Mouse (Mus musculus) retina, postnatal 7 days (tissue): Measurements from ENCODE around the gene Pcgf6.
"Not testable (repeated sequence)": the region's sequence is repeated elsewhere in the genome, so short reads cannot be mapped to it uniquely, and the experiment has no call there.

Experiments
- DNase-seq: peaks from one replicate; pipeline ENCODE4 v3.0.0-alpha.2; 2012; ENCODE audit warnings: low read depth, low spot score

Pcgf6 gene

GRCm38 (mm10) chr19:47026513-47026912, 24.2 kb downstream of the Pcgf6 start:
- DNase-seq, result no peak

- no peak for DNase-seq
Observed at GRCm38 (mm10) chr19:47024954-47025353, 25.8 kb downstream of the Pcgf6 start.

GRCm38 (mm10) chr19:47023546-47023945, 27.2 kb downstream of the Pcgf6 start:
- no peak for DNase-seq

- no peak for DNase-seq
Observed at GRCm38 (mm10) chr19:47022709-47023108, 28.0 kb downstream of the Pcgf6 start.

GRCm38 (mm10) chr19:47019326-47019725, 31.4 kb downstream of the Pcgf6 start:
- DNase-seq, result no peak

GRCm38 (mm10) chr19:47018330-47018729, 32.4 kb downstream of the Pcgf6 start:
- DNase-seq, result no peak

- no peak for DNase-seq
Observed at GRCm38 (mm10) chr19:47017831-47018230, 32.9 kb downstream of the Pcgf6 start.

- no peak for DNase-seq
Observed at GRCm38 (mm10) chr19:47016487-47016886, 34.2 kb downstream of the Pcgf6 start.

- no peak for DNase-seq
Observed at GRCm38 (mm10) chr19:47015965-47016364, 34.7 kb downstream of the Pcgf6 start.

GRCm38 (mm10) chr19:47015396-47015795, 35.3 kb downstream of the Pcgf6 start:
- DNase-seq, result no peak

GRCm38 (mm10) chr19:47014447-47015381, 36.0 kb downstream of the Pcgf6 start, which contains the start of the genes Ina and Nt5c2:
Ina (plus strand) TSS chr19:47014698.
Nt5c2 (minus strand) TSS chr19:47015153.
- DNase-seq, result peak; percentile 77

GRCm38 (mm10) chr19:47014159-47014446, 36.6 kb downstream of the Pcgf6 start:
- no peak for DNase-seq

GRCm38 (mm10) chr19:47013340-47014158, 37.2 kb downstream of the Pcgf6 start:
- DNase-seq, result no peak

GRCm38 (mm10) chr19:47012521-47013130, 38.1 kb downstream of the Pcgf6 start:
- DNase-seq, result no peak

GRCm38 (mm10) chr19:47009943-47010342, 40.8 kb downstream of the Pcgf6 start:
- DNase-seq, result no peak

GRCm38 (mm10) chr19:47009420-47009819, 41.3 kb downstream of the Pcgf6 start:
- no peak for DNase-seq

GRCm38 (mm10) chr19:47006321-47006720, 44.4 kb downstream of the Pcgf6 start:
- DNase-seq, result no peak

GRCm38 (mm10) chr19:47005873-47006272, 44.8 kb downstream of the Pcgf6 start:
- DNase-seq, result no peak

GRCm38 (mm10) chr19:47003742-47004511, 46.8 kb downstream of the Pcgf6 start:
- no peak for DNase-seq

GRCm38 (mm10) chr19:47000357-47000756, 50.3 kb downstream of the Pcgf6 start:
- DNase-seq, result not testable (repeated sequence)

GRCm38 (mm10) chr19:46999753-47000152, 51.0 kb downstream of the Pcgf6 start:
- DNase-seq, result no peak
